ENCODE assay signal across 15 mouse cellular contexts in the genomic region with DNA sequence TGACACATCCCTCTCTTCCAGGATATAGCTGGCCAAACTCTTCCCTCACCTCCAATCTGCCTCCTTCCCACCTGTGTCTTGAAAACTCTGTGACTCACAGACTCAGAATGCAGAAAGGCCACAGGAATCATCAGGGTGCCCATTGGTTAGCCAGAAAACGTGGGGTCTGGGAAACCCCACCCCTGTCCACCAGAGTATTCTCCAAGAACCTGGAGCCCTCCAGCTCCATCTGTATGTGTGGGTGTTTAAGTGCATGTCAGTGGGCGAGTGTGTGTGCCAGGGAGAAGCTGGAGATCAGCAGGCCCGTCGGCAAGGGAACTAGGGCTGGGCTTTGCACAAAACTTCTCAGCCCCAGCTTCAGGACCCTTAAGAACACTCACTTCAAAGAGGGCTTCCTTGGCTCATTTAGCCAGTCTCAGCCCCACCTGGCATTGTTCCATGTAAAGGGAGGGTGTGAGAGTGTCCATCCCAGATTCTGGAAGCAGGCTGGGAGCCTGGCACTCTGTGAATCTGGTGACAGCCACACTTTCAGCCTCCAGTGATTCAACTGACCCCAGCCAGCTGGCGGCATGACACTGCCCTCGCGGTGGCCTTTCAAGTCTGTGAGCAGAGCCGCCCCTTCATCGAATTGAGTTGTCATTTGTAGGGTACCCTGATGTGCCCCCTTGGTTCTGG. TPM values are rescaled to one million over a fixed set of nuclear protein-coding genes. Genes with fewer than 3 reads are reported as not detected.
DNase-seq lines count a peak whose midpoint lies in the region; ATAC-seq and TF ChIP-seq lines count a peak whose summit lies in the region.
"Had no signal": no experiment of that assay in that cellular context is flagged by ENCODE, and none has a peak within 500 bp of the region (broad histone marks: within the 10 kb centered on the region; RNA-seq: fewer than 3 reads in every experiment).

No protein-coding gene starts in this region.

- DNase-seq in heart, postnatal 0 days (ENCODE audit: low spot score): peak; percentile 26
- DNase-seq in heart, adult 8-10 months (ENCODE audit: low spot score): no peak
- no peak for DNase-seq in spleen, adult 2 months (ENCODE audit: low read depth in 1 of 2, low spot score in 2 of 2)
- no peak for DNase-seq in spleen, postnatal 4 days (ENCODE audit: low spot score in 2 of 2)
- DNase-seq in left cerebral cortex, postnatal 36 days (ENCODE audit: low spot score in 2 of 2): peak; percentile 64 to 69
- DNase-seq in liver: no peak
- DNase-seq: gastrocnemius, postnatal 14 days; kidney, postnatal 36 days; thymus, postnatal 14 days had no signal

- no peak overlapping the region for H3K4me3 ChIP-seq in heart, postnatal 0 days (ENCODE audit: low read depth, low read length)
- no peak overlapping the region for H3K4me3 ChIP-seq in spleen, adult 2 months (ENCODE audit: extremely low read depth, insufficient read depth, insufficient read length)
- H3K4me3 ChIP-seq in intestine, postnatal 0 days (ENCODE audit: low read depth, low read length): no peak overlapping the region
- H3K4me3 ChIP-seq: hindbrain, embryonic 15.5 days; liver, embryonic 12.5 days; midbrain, embryonic 12.5 days had no signal

- H3K9ac ChIP-seq in heart, postnatal 0 days (replicated peaks; ENCODE audit: low read depth, low read length): no peak overlapping the region
- H3K9ac ChIP-seq in intestine, postnatal 0 days (ENCODE audit: low read depth, low read length): no peak overlapping the region
- H3K9ac ChIP-seq: hindbrain, embryonic 15.5 days; liver, embryonic 12.5 days; midbrain, embryonic 12.5 days had no signal

- peak; percentile 40 for ATAC-seq in heart, postnatal 0 days (ENCODE audit: insufficient read depth, low read depth)
- ATAC-seq in inflammation-experienced regulatory T-cells, adult 6 months: no peak
- no peak for ATAC-seq in intestine, postnatal 0 days
- ATAC-seq: liver, embryonic 12.5 days had no signal

- no peak for TF ChIP-seq POLR2A in spleen, adult 2 months (IDR thresholded peaks at IDR 0.05; ENCODE audit: low read depth, low read length)

- H3K36me3 ChIP-seq in heart, postnatal 0 days (replicated peaks; ENCODE audit: control insufficient read depth, insufficient read depth, low read length): peaks cover 31% of the 10 kb centered on the region
- peaks cover 27% of the 10 kb centered on the region for H3K36me3 ChIP-seq in spleen, adult 2 months (ENCODE audit: control insufficient read depth, insufficient read depth, low read length)
- peaks cover 43% of the 10 kb centered on the region for H3K36me3 ChIP-seq in intestine, postnatal 0 days (ENCODE audit: control insufficient read depth, insufficient read depth)

- WGBS in heart, postnatal 0 days: 43% methylated on average over 9 of the region's 9 CpGs
- 79% methylated on average over 9 of the region's 9 CpGs for WGBS in spleen, adult 2 months
- WGBS in intestine, postnatal 0 days: 70% methylated on average over 9 of the region's 9 CpGs

- no peaks in the 10 kb centered on the region for H3K27me3 ChIP-seq in heart, postnatal 0 days (ENCODE audit: control insufficient read depth, insufficient read depth, low read length)
- H3K27me3 ChIP-seq in spleen, adult 2 months (ENCODE audit: control insufficient read depth, insufficient read depth, low read length): no peaks in the 10 kb centered on the region
- no peaks in the 10 kb centered on the region for H3K27me3 ChIP-seq in intestine, postnatal 0 days (replicated peaks; ENCODE audit: control insufficient read depth, insufficient read depth, low read length)
- H3K27me3 ChIP-seq: hindbrain, embryonic 15.5 days; liver, embryonic 12.5 days; midbrain, embryonic 12.5 days had no signal

- no peak overlapping the region for H3K27ac ChIP-seq in heart, postnatal 0 days (ENCODE audit: low read depth)
- 0 out of 2 replicates have a peak overlapping the region, but pooled peaks have one; percentile 2 for H3K27ac ChIP-seq in spleen, adult 2 months (ENCODE audit: insufficient read depth, low read length)
- H3K27ac ChIP-seq in intestine, postnatal 0 days (ENCODE audit: low read depth, low read length): no peak overlapping the region
- H3K27ac ChIP-seq: hindbrain, embryonic 15.5 days; liver, embryonic 12.5 days; midbrain, embryonic 12.5 days had no signal

- 0 out of 2 replicates have a peak, but pooled peaks cover 6% of the 10 kb centered on the region for H3K4me1 ChIP-seq in heart, postnatal 0 days (ENCODE audit: control insufficient read depth, insufficient read depth)
- H3K4me1 ChIP-seq in spleen, adult 2 months (ENCODE audit: control insufficient read depth, insufficient read depth, insufficient read length): no peaks in the 10 kb centered on the region
- peaks cover 7% of the 10 kb centered on the region; the same call in 1 of the 2 replicates for H3K4me1 ChIP-seq in intestine, postnatal 0 days (replicated peaks; ENCODE audit: control insufficient read depth, insufficient read depth, low read length)
- H3K4me1 ChIP-seq: hindbrain, embryonic 15.5 days; midbrain, embryonic 12.5 days had no signal

- no peak overlapping the region for H3K4me2 ChIP-seq in heart, postnatal 0 days (ENCODE audit: low read depth, low read length)
- no peak overlapping the region for H3K4me2 ChIP-seq in intestine, postnatal 0 days (replicated peaks; ENCODE audit: low read depth)
- H3K4me2 ChIP-seq: hindbrain, embryonic 15.5 days; liver, embryonic 12.5 days; midbrain, embryonic 12.5 days had no signal

- H3K9me3 ChIP-seq in heart, postnatal 0 days (replicated peaks; ENCODE audit: control insufficient read depth, low read length): no peaks in the 10 kb centered on the region
- H3K9me3 ChIP-seq in intestine, postnatal 0 days (ENCODE audit: control insufficient read depth): no peaks in the 10 kb centered on the region
- H3K9me3 ChIP-seq: hindbrain, embryonic 15.5 days; liver, embryonic 12.5 days; midbrain, embryonic 12.5 days had no signal

- no peak for TF ChIP-seq EP300 in heart, postnatal 0 days (IDR thresholded peaks at IDR 0.05; ENCODE audit: low read depth)

- no peak for TF ChIP-seq CTCF in heart, postnatal 0 days (IDR thresholded peaks at IDR 0.05; ENCODE audit: low read depth)
- TF ChIP-seq CTCF in spleen, adult 2 months (IDR thresholded peaks at IDR 0.05; ENCODE audit: extremely low read depth, insufficient read depth, insufficient read length, insufficient replicate concordance): no peak
- TF ChIP-seq CTCF in intestine, postnatal 0 days (IDR thresholded peaks at IDR 0.05; ENCODE audit: low read depth): no peak

- intact Hi-C loops in left cerebral cortex, postnatal 36 days (cut with DNase I): no loop called here

RNA-seq across cellular contexts. Expression of a gene that starts 1.8 kb away (rescaled TPM):
- total RNA-seq in heart, postnatal 0 days (2014; rRNA removed; ENCODE audit: low replicate concordance): not detected in 2 replicates
- polyA plus RNA-seq in heart, postnatal 0 days (2015; fragmentation: Nextera tagmentation; extraction: Ambion mirVana): not detected in 2 replicates
- total RNA-seq in heart, adult 8-10 months (2022): not detected
- 0.28 TPM in 1 of 2 replicates, not detected in the other for polyA plus RNA-seq in spleen, adult 2 months (2012; rRNA removed)
- not detected for total RNA-seq in left cerebral cortex, postnatal 36 days (2021)
- under 1 TPM in 1 of 3 experiments, not detected in 2; 0.64 TPM for polyA plus RNA-seq in inflammation-experienced regulatory T-cells, adult 6 months (2017; shearing (Covaris generic))
- polyA plus RNA-seq in intestine, postnatal 0 days (2015; fragmentation: Nextera tagmentation; extraction: Ambion mirVana): not detected in 2 replicates
- total RNA-seq: gastrocnemius, postnatal 14 days had no signal
- polyA plus RNA-seq: hindbrain, embryonic 15.5 days; liver, embryonic 12.5 days; midbrain, embryonic 12.5 days; neural tube, embryonic 14.5 days had no signal

RNA-seq across cellular contexts. Expression of a gene that starts 12.7 kb away (rescaled TPM):
- 126 and 162 TPM in 2 replicates for total RNA-seq in heart, postnatal 0 days (2014; rRNA removed; ENCODE audit: low replicate concordance)
- 159 and 160 TPM in 2 replicates for polyA plus RNA-seq in heart, postnatal 0 days (2015; fragmentation: Nextera tagmentation; extraction: Ambion mirVana)
- total RNA-seq in heart, adult 8-10 months (2022): 10 to 100 TPM; 39.2 to 50.2 (median 44.5) TPM
- polyA plus RNA-seq in spleen, adult 2 months (2012; rRNA removed): 751 and 823 TPM in 2 replicates
- 1 to 10 TPM; 7.9 TPM for total RNA-seq in left cerebral cortex, postnatal 36 days (2021)
- 100 to 1,000 TPM; 664 to 875 (median 733) TPM for polyA plus RNA-seq in inflammation-experienced regulatory T-cells, adult 6 months (2017; shearing (Covaris generic))
- polyA plus RNA-seq in intestine, postnatal 0 days (2015; fragmentation: Nextera tagmentation; extraction: Ambion mirVana): 292 and 312 TPM in 2 replicates

RNA-seq across cellular contexts. Expression of a gene that starts 23.2 kb away (rescaled TPM):
- total RNA-seq in heart, postnatal 0 days (2014; rRNA removed; ENCODE audit: low replicate concordance): 5.3 and 13.3 TPM in 2 replicates
- 11.4 and 11.7 TPM in 2 replicates for polyA plus RNA-seq in heart, postnatal 0 days (2015; fragmentation: Nextera tagmentation; extraction: Ambion mirVana)
- total RNA-seq in heart, adult 8-10 months (2022): 1 to 10 TPM; 3.9 to 5.6 (median 4.9) TPM
- polyA plus RNA-seq in spleen, adult 2 months (2012; rRNA removed): 17.0 and 20.5 TPM in 2 replicates
- total RNA-seq in left cerebral cortex, postnatal 36 days (2021): 10 to 100 TPM; 20.5 to 30.8 TPM
- 10 to 100 TPM in 2 of 3 experiments, 1 to 10 TPM in 1; 6.6 to 15.3 (median 12.7) TPM for polyA plus RNA-seq in inflammation-experienced regulatory T-cells, adult 6 months (2017; shearing (Covaris generic))
- 18.7 and 19.2 TPM in 2 replicates for polyA plus RNA-seq in intestine, postnatal 0 days (2015; fragmentation: Nextera tagmentation; extraction: Ambion mirVana)

RNA-seq across cellular contexts. Expression of a gene that starts 40.5 kb away (rescaled TPM):
- 1.2 TPM in 1 of 2 replicates, not detected in the other for total RNA-seq in heart, postnatal 0 days (2014; rRNA removed; ENCODE audit: low replicate concordance)
- polyA plus RNA-seq in heart, postnatal 0 days (2015; fragmentation: Nextera tagmentation; extraction: Ambion mirVana): 0.61 and 1.6 TPM in 2 replicates
- 10 to 100 TPM in 2 of 4 experiments, 1 to 10 TPM in 2; 2.7 to 14.4 (median 8.2) TPM for total RNA-seq in heart, adult 8-10 months (2022)
- polyA plus RNA-seq in spleen, adult 2 months (2012; rRNA removed): 3.9 and 6.0 TPM in 2 replicates
- total RNA-seq in left cerebral cortex, postnatal 36 days (2021): under 1 TPM; 0.57 to 0.84 TPM
- polyA plus RNA-seq in inflammation-experienced regulatory T-cells, adult 6 months (2017; shearing (Covaris generic)): 10 to 100 TPM in 1 of 3 experiments, 1 to 10 TPM in 2; 2.6 to 13.9 (median 3.9) TPM
- polyA plus RNA-seq in intestine, postnatal 0 days (2015; fragmentation: Nextera tagmentation; extraction: Ambion mirVana): 0.33 and 0.46 TPM in 2 replicates
- polyA plus RNA-seq: hindbrain, embryonic 15.5 days; midbrain, embryonic 12.5 days; neural tube, embryonic 14.5 days had no signal

RNA-seq across cellular contexts. Expression of a gene that starts 43.6 kb away (rescaled TPM):
- 8.4 and 23.1 TPM in 2 replicates for total RNA-seq in heart, postnatal 0 days (2014; rRNA removed; ENCODE audit: low replicate concordance)
- 13.9 and 14.4 TPM in 2 replicates for polyA plus RNA-seq in heart, postnatal 0 days (2015; fragmentation: Nextera tagmentation; extraction: Ambion mirVana)
- total RNA-seq in heart, adult 8-10 months (2022): 10 to 100 TPM; 21.2 to 24.0 (median 22.4) TPM
- 29.1 and 30.2 TPM in 2 replicates for polyA plus RNA-seq in spleen, adult 2 months (2012; rRNA removed)
- 10 to 100 TPM; 38.8 to 49.9 TPM for total RNA-seq in left cerebral cortex, postnatal 36 days (2021)
- polyA plus RNA-seq in inflammation-experienced regulatory T-cells, adult 6 months (2017; shearing (Covaris generic)): 10 to 100 TPM; 12.0 to 16.0 (median 13.0) TPM
- polyA plus RNA-seq in intestine, postnatal 0 days (2015; fragmentation: Nextera tagmentation; extraction: Ambion mirVana): 24.0 and 26.1 TPM in 2 replicates

Comparison
In these comparisons a context has a peak if more than half of its experiments do, and no peak if none do; other contexts are left out.
1. DNase-seq: peak in heart, postnatal 0 days (single experiment) and left cerebral cortex, postnatal 36 days (2 of 2); none in heart, adult 8-10 months (single experiment), spleen, adult 2 months (0 of 2), spleen, postnatal 4 days (0 of 2) and liver (single experiment).